Mouse (Mus musculus) frontal cortex, postnatal 25 days (tissue): ENCODE data around the gene Tk1.
"Not testable (repeated sequence)": the region's sequence is repeated elsewhere in the genome, so short reads cannot be mapped to it uniquely, and the experiment has no call there.

Source experiments
- DNase-seq, 2 experiments: peaks; one replicate each; pipeline ENCODE4 v3.0.0; 2022; ENCODE audit warnings: low spot score in 2 of 2

The Tk1 gene

DNA sequence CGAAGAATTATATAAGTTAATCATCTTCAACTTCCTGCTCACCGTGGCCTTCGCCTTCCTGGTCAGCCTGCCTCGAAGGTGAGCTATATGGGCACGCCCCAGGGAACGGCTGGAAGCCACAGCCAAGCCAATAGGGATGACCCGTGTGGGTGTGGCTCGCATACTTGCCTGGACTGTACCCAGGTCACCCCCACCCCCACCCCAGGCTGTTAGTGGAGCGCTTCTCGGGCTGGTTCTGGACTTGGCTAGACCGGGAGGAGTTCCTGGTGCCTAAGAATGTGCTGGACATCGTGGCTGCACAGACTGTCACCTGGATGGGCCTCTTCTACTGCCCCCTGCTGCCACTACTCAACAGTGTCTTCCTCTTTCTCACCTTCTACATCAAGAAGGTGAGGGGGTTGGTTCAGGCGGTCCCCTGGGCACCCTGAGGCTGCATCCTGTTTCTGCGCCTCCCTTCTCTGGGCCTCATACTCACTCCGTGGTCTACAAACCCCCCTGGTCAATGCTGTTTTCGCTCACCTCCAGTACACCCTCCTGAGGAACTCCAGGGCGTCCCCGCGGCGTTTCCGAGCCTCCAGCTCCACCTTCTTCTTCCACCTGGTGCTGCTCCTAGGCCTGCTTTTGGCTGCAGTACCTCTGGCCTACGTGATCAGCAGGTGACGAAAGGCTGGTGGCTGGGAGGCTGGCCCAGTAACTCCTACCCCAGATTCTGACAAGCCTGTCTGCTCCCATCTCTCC is 35.0 kb downstream of the Tk1 start:
- DNase-seq, result no peak

DNA sequence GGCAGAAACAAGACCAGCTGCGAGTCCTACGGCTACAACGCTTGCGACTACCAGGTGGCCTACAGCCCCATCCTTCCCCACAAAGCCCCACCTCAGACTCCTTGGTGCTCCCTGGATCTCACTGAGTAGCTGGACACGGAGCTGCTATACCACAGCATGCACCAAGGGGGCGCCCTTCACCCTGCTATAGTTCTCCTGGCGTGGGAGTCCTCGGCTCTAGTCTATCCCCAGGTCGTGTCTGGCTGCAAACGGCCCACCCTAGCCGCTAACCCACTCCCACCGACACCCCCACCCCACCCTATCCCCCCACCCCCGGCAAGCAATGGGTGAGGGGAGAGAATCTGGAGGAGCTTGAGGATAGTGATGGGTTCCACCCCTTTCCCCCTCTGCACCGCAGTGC is 35.6 kb downstream of the Tk1 start:
- peak in 1 of 2 experiments; percentile 49 for DNase-seq

DNA sequence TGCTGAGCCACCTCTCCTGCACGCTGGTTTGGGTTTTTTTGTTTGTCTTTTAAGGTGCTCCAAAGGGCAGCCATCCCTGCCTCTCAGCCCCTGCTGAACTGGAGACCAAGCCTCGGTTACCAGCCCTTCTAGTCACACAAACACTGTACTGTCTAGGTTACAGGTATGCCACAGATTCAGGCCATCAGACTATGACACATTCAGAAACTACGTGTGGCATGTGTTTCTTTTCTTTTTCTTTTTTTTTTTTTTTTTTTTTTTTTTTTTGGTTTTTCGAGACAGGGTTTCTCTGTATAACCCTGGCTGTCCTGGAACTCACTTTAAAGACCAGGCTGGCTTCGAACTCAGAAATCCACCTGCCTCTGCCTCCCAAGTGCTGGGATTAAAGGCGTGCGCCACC is 37.4 kb downstream of the Tk1 start:
- DNase-seq, result not testable (repeated sequence)

DNA sequence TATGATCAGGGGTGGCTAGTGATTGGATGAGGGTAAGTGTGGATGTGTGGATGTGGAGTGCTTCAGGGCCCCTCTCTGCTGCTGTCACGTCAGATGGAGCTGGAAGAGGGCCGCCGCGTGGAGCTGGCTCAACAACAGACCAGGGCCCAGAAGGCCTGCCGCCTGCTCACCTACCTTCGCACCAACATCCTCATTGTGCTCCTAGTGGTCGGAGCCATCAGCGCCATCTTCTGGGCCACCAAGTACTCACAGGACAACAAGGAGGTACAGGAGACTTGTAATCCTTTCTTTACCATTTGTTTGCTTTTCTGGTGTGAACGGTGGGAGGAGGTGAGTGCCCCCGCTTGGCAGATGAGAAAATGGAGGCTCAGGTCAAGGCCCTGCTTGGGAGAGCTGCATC is 39.6 kb downstream of the Tk1 start:
- no peak for DNase-seq

DNA sequence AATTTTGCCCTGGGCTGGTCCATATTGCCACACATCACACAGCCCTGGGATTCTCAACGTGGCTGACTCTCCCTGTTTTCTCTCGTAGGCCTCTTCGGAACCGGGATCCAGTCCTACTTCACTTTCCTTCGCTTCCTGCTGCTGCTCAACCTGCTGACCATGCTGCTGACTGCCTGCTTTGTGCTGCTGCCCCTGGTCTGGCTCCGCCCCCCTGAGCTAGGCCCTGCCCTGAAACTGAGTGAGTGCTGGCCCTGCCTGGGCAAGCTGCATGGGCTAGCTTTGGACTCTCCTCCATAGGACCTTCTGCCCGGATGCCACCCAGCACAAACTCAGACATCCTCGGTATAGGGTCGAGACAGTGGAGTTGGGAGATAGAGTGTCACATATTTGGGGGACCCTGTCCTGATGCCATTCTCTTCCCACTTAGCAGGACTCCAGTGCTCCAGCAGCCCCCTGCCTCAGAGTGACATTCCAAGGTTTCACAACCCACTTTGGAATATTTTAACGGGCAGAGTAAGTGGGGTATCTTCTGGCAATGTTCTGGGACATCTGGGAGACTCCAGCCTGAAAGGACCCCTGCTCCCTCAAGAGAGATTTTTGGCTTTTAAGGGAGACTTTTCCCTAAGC is 42.1 kb downstream of the Tk1 start:
- DNase-seq, result no peak

DNA sequence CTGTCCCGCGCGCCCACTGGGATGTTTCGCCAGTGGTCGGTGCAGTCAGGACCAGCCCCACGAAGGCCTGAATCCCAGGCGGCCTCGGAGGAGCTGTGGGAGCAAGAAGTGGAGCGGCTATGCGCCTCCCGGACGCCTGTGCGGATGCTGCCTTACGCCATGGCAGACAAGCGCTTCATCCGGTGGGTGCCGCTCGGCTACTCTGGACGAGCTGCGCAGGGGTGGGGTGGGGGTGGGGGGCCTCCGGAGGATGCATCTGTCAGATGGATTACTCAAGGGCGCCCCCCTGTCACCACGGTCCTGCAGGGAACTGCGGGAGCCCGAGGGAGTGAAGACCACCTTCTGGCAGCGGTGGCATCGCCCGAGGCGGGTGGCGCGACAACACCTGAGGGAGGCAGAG is 42.8 kb downstream of the Tk1 start:
- no peak for DNase-seq

DNA sequence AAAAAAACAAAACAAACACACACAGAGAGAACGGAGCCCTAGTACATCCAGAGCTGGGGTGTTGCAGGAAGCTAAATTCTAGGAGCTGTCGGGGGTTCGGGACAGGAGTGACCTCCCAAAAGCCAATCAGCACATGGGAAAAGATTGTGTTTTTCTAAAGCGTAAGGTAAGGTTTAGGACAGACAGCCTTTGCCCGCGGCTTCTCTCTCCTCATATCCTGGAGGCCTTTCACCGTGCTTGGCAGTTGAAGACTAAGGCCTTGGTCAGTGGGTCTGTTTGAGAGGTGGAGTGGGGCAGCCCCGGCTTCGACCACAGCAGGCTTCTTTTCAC is 43.2 kb downstream of the Tk1 start:
- DNase-seq, result no peak

DNA sequence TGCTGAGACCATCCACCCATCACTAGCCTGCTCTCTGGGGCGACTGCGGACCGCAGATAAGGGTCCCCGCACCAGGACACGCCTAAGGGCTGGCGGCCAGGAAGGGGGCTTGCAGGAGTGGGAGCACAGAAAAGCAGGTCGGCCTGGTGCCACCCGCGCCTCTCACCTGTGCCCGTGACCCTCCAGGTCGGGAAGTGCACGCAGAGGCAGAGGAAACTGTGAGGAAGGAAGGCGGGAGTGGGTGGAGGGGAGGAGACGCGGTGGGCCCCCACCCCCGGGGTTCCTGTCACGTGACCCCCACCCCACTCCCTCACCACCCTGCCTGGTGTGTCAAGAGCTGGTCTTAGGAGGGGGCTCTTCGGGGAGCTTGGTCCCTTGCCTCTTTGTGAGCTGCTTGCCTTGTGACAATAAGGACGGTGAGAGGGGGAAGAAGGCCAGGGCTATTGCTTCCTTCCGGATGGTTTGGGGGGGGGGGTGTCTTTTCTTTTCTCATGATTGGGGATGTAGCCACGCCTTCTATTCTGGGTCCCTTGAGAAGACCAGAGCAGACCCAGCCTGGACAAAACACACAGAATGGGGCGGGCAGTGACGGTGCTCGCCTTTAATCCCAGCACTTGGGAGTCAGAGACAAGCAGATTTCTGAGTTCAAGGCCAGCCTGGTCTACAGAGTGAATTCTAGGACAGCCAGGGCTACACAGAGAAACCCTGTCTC is 43.7 kb downstream of the Tk1 start, which contains the start of the genes Tmc8 and Tmc6:
Gene Tmc8, plus strand, starts transcription at position 84 of the 712 bp plus-strand sequence.
Gene Tmc6, minus strand, starts transcription at position 206 of the 712 bp plus-strand sequence.
- DNase-seq, result no peak

DNA sequence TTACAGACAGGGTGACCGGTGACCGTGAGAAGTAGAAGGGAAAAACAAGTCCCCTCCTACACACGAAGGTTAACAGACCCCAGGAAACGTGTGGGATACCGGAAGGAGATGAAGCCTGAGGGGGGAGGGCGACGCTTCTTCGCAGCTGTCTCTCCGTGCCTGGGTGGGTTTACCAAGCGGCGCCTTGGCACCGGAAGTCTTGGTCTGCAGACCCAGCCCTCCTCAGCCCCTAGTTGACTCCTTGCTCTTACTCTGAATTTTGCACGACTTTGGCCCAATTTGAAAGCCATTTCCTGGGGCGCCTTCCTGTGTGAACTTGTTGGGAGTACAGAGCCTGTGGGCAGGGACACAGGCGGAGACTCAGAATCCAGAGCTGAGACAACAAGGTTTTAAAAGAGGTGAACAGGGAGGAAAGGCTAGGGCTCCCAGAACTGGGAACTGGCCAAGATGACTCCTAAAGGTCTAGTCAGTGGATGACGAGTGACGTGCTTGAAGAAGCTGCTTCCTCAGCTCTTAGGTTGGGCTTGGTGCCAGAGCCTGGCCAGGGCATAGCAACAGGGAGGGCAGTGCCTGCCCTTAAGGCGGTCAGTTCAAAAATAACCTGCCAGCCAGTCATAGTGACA is 44.6 kb downstream of the Tk1 start:
- DNase-seq, result no peak

DNA sequence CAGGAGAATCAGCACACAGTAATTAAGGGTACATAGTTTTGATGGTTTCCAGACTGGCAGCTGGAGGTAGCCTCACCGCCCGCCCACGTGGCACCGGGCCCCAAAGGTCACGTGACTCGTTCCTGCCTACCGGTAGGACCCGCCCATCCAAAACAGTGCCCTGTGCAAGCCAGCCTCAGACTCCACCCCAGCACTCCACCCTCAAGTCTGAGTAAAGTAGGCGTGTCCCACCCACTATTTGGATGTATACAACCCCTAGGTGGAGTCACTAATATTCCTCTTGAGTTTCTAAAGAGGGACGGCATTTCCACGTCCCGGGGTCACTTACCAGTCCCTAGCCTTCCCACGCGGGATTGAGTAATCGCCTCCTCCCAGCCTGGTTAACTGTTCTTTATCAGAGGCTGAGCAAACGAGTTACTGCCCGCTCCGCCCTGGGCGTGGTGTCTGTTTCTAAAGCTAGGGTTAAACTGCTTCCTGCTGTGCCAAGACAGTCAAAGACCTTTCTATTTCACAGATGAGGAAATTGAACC is 45.2 kb downstream of the Tk1 start:
- DNase-seq, result no peak

DNA sequence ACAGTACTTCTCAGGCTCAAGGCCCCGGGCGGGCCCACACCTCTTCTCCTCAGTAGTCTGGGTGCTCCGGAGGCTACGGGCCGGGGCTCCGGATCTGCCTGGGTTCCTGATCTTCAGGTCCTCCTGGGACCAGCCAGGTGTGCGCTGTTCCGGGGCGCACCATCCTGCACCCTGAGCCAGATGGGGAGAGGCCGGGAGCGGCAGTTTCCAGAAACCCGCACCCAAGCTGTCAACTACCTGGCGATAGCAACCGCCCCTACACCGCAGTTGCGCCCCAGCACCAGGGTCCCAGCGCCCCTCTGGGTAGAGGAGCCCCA is 45.7 kb downstream of the Tk1 start:
- DNase-seq, result no peak

DNA sequence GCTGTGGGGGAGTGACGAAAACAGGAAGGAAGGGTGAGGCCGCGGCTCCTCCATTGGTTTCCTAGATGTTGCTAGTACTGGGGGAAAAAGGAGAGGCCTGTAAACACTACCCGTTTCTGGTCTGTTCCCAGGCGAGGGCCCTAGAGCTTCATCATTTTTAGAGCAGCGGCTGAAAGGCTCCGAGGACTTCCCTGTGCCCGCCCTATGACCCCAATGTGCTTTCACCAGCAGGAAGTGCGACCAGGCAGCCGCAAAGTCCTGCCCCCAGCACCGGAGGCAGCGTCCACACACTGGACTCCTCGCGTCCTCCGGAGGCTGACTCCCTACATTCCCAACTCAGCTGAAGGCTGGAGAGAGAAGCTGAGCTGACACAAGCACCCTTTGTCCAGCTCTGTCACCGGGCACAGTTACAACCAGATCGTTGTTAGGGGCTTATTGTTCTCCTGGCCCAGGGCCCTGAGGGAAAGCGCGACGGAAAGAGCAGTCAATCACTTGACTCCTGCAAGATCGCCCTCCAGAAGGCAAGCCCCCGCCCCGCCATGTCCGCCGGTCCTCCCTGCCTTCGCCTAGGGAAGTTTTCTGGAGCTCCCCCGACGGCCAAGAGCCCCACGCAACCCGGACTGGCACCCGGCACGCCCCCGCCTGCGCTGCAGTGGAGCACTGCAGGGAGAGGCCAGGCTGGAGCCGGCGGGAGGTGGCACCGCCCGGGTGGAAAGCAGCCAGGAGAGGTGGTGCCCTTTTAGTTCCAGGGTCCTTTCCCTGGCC is 46.3 kb downstream of the Tk1 start:
- DNase-seq, result no peak

DNA sequence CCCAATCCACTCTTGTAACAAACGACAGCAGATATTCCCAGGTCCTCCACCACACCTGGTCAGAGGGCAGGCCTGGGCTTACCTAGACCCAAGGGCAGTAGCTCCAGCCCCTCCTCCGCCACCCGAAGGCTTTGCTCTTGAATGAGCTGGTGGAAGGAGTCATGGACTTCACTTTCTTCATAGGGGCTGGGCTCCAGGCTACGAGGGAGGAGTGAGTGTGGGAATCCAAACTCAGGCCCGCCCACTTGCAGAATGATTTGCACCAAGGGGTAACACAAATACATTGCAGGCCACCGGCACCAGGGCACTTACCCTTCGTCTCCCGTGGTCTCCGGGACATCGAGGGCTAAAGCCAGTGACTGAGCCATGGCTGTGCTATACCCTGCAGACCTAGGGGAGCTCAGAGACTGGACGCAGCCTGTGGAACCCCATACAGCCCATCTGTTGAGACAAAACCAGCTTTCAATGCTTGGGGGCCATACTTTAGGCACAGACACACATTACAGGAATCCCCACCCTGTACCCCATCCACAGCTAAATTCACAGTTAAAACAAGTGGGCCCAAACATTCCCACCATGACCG is 47.0 kb downstream of the Tk1 start:
- DNase-seq, result no peak

DNA sequence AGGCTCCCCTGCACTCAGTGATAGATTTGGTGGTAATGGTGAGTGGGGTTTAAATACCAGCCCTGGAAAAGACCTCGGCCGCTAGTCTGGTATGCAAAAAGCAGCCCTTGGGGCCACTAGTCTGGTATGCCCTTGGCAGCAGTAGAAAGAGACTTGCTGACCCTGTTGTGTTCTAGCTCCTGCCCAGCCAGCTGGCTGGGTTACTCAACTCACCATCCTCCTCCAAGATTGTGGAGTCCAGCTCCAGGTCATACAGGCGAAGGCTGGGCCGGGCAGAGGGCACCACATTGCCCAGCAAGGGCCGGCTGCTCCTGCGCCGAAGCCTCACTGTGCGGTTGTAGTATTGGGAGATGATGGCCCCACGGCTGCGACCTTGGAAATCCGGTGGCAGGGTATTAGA is 47.9 kb downstream of the Tk1 start:
- DNase-seq, result no peak

DNA sequence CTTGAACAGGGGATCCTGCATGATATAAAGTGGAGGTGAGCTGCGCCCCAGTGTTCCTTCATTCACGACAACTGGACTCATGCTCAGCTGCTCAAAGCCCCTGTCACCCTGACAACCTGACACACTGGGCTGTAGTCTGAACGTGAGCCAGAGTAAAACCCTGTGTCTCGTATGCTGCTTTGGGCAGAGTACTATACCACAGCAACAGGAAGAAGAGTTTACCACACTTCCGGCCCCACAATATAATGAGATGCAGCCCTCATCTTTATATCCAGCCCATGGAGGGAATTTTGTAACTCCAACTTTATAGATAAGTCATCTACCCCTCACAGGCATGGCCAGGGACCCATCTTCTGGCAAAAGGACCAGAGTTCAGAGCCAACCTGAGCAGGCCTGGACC is 48.8 kb downstream of the Tk1 start:
- DNase-seq, result no peak

DNA sequence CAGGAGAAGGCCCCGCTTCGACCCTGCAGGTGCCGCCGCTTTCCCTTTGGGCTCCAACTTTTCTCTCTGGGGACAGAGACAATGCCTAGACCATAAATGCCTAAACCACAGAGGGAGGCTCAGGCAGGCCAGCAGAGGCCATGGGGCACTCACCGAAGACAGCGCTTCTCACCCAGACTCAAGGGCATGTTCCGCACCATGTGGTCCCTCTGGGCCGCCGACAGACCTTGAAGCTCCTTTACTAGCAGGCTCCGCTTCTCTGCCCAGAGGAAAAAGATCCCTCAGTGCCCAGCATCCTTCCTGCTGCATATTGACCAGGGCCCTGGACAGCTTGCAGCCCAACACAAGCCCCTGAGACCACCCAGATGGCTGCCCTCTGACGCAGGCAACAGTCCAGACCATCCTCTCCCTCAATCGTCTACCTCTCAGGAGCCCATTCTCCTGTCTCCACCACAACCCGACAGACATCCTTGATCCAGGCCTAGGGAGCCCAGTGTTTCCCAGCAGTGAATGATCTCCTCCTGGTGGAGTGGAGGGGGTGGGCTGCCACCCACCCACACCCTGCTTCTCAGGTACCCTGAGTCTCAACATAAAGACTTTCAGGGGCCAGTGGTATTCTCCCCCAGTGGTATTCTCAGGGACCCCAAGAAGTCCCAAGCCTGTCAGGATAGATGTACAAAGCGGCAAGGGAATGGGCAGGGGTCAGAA is 49.7 kb downstream of the Tk1 start:
- no peak for DNase-seq

DNA sequence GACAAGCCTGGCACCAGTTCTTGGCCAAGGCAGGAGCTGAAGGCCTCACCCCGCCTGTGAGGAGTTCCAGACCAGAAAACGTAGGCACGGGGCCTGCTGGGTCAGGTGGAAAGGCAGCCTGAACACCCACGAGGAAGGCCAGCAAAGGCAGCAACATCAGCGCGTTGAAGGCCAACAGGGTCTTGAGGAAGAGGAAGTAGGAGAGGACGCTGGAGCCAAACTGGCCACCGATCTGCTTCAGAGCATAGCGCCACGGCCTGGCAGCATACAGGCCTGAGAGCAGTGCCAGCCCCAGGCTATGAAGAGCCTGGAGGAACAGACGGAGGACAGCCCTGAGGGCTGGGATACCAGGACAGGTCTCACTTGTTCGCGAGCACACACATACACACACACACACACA is 50.4 kb downstream of the Tk1 start:
- DNase-seq, result no peak

DNA sequence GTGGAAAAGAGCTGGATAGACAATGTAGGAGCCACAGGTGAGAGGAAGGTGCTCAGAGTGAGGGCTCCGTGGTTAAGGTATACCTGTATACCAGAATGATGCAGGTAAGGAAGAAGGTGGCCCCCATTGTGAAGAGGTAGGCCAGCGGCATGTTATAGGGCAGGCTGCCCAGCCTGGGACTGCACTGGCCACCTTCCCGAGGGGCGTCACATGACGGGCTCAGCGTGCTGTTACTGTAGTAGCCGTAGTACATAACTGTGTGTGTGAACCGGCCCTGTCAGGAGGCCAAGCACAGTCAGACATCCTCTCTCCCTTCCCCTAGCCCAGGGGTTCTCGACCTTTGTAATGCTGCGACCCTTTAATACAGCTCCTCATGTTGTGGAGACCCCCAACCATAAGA is 51.0 kb downstream of the Tk1 start:
- no peak for DNase-seq

DNA sequence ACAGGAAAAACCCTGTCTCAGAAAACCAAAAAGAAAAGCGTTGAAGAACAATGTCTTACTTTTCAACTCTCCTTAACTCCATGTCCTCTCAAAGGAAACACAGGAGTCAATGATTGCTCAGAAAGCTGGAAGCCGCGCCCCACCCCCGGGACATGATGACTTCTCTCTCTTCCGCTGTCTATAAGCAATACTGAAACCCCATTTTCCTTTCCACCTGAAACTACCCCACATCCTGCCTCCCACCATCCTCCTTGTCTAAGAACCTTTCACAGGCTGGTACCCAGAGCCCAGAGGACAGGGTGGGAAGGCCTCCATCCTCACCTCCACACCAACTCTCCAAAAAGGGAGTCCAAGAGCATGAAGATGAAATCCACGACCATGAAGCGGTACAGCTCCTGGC is 53.5 kb downstream of the Tk1 start:
- DNase-seq, result no peak

DNA sequence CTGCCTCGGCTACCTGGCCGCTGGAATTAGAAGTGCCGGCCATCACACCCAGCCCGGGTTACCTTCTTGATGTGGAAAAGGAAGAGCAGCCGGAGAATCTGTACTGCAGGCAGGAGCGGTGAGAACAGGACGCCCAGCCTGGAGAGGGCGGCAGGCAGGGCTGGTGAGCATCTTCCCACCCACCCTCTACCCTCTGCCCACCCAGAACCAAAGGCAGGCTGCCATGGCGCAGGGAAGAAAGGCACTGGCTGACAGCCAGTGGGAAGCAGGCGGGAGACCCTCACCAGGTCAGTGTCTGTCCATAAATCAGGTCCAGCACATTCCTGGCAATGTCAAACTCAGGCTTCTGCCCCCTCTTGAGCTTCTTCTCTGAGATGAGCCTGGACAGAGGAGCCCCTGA is 55.5 kb downstream of the Tk1 start:
- DNase-seq, result no peak

DNA sequence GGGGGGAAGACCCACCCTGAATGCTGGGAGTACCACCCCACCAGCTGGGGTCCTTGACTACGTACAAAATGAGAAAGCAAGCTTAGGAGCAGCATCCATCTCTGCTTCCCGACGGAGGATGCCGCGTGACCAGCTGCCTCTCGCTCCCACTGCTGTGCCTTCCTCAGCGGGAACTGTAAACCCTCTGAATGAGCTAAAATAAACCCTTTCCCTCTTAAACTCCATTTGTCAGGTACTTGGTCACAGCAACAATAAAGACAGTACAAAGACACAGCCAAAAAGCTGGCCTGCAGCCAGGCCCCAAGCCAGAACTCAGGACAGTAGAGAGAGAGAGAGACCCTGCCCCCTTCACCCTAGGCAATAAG is 56.2 kb downstream of the Tk1 start:
- DNase-seq, result no peak
